Comparison of ENCODE assay signal across 9 mouse cellular contexts in genomic region chr9:44457035-44457742, GRCm38 (mm10). TPM values are rescaled to one million over a fixed set of nuclear protein-coding genes. Genes with fewer than 3 reads are reported as not detected.
A peak's percentile ranks its signal among the peaks of the same experiment; 100 is the strongest.
DNase-seq lines count a peak whose midpoint lies in the region; ATAC-seq and TF ChIP-seq lines count a peak whose summit lies in the region.
"Had no signal": no experiment of that assay in that cellular context is flagged by ENCODE, and none has a peak within 500 bp of the region (broad histone marks: within the 10 kb centered on the region; RNA-seq: fewer than 3 reads in every experiment).

No protein-coding gene starts in this region.

- TF ChIP-seq CTCF in brain, embryonic 14.5 days (IDR thresholded peaks at IDR 0.05; ENCODE audit: borderline replicate concordance, extremely low read depth, insufficient read depth, insufficient read length) = no peak
- TF ChIP-seq CTCF in midbrain, postnatal 0 days (IDR thresholded peaks at IDR 0.05) = no peak

- H3K27ac ChIP-seq in forebrain, embryonic 14.5 days (ENCODE audit: low read depth, low read length) = peak overlapping the region; percentile 91
- peak overlapping the region; percentile 86 for H3K27ac ChIP-seq in midbrain, postnatal 0 days (ENCODE audit: low read depth, low read length)
- H3K27ac ChIP-seq: liver, embryonic 15.5 days had no signal

- H3K9ac ChIP-seq in forebrain, embryonic 14.5 days (ENCODE audit: low read length) = peak overlapping the region; percentile 44; the same call in 1 of the 2 replicates
- peak overlapping the region; percentile 44 for H3K9ac ChIP-seq in midbrain, postnatal 0 days (replicated peaks; ENCODE audit: low read length, poor library complexity, severe bottlenecking)
- H3K9ac ChIP-seq: liver, embryonic 15.5 days had no signal

- intact Hi-C loops in gastrocnemius, postnatal 36 days (cut with DNase I) = no loop called here

- no peaks in the 10 kb centered on the region for H3K36me3 ChIP-seq in forebrain, embryonic 14.5 days (ENCODE audit: control insufficient read depth, insufficient read depth, low read length)
- H3K36me3 ChIP-seq in midbrain, postnatal 0 days (ENCODE audit: insufficient read depth, low read length) = no peaks in the 10 kb centered on the region
- H3K36me3 ChIP-seq: liver, embryonic 15.5 days had no signal

- no peaks in the 10 kb centered on the region for H3K9me3 ChIP-seq in forebrain, embryonic 14.5 days (replicated peaks; ENCODE audit: control insufficient read depth, low read length)
- no peaks in the 10 kb centered on the region for H3K9me3 ChIP-seq in midbrain, postnatal 0 days (ENCODE audit: low read length)
- H3K9me3 ChIP-seq: liver, embryonic 15.5 days had no signal

- H3K27me3 ChIP-seq in forebrain, embryonic 14.5 days (replicated peaks; ENCODE audit: control insufficient read depth, insufficient read depth, low read length) = no peaks in the 10 kb centered on the region
- no peaks in the 10 kb centered on the region for H3K27me3 ChIP-seq in midbrain, postnatal 0 days (ENCODE audit: insufficient read depth, low read length)

- H3K4me3 ChIP-seq in forebrain, embryonic 14.5 days (ENCODE audit: low read depth, low read length) = no peak overlapping the region
- H3K4me3 ChIP-seq in midbrain, postnatal 0 days (ENCODE audit: low read depth, low read length) = peak overlapping the region; percentile 20
- H3K4me3 ChIP-seq: liver, embryonic 15.5 days had no signal

- H3K4me1 ChIP-seq in forebrain, embryonic 14.5 days (ENCODE audit: control insufficient read depth, insufficient read depth, low read length) = peaks cover 25% of the 10 kb centered on the region
- no peaks in the 10 kb centered on the region; the same call in 1 of the 2 replicates for H3K4me1 ChIP-seq in midbrain, postnatal 0 days (ENCODE audit: insufficient read depth, low read length)
- H3K4me1 ChIP-seq: liver, embryonic 15.5 days had no signal

- peak overlapping the region; percentile 42 for H3K4me2 ChIP-seq in forebrain, embryonic 14.5 days (ENCODE audit: low read length)
- peak overlapping the region; percentile 35 for H3K4me2 ChIP-seq in midbrain, postnatal 0 days (ENCODE audit: low read depth, low read length, poor library complexity, severe bottlenecking)
- H3K4me2 ChIP-seq: liver, embryonic 15.5 days had no signal

- DNase-seq in CD4-positive helper T cell, adult 2 months (ENCODE audit: low read depth, low spot score) = peak; percentile 23
- DNase-seq in brain, embryonic 14.5 days (ENCODE audit: low read depth) = peak; percentile 100
- DNase-seq in forebrain, embryonic 14.5 days (ENCODE audit: low spot score) = peak; percentile 99
- DNase-seq in layer of hippocampus, adult 9-11 months = peak; percentile 96
- peak; percentile 98 for DNase-seq in midbrain, postnatal 0 days (ENCODE audit: low spot score)
- no peak for DNase-seq in T-cell, adult 2 months (ENCODE audit: low spot score)
- no peak for DNase-seq in kidney, postnatal 36 days
- no peak for DNase-seq in gastrocnemius, postnatal 36 days

- no peak for TF ChIP-seq POLR2A in brain, embryonic 14.5 days (IDR thresholded peaks at IDR 0.05; ENCODE audit: borderline replicate concordance, extremely low read depth, insufficient read depth, insufficient read length, poor library complexity, severe bottlenecking)

- ATAC-seq in forebrain, embryonic 14.5 days = peak; percentile 97
- peak; percentile 96 for ATAC-seq in midbrain, postnatal 0 days (ENCODE audit: low FRiP score)

- WGBS in forebrain, embryonic 14.5 days = 2% methylated on average over 11 of the region's 11 CpGs
- 3% methylated on average over 11 of the region's 11 CpGs for WGBS in midbrain, postnatal 0 days

RNA-seq across cellular contexts. Expression of gene Upk2, which starts 2.4 kb away (rescaled TPM):
- 0.08 TPM in 1 of 2 replicates, not detected in the other for polyA plus RNA-seq in brain, embryonic 14.5 days (2012; rRNA removed)
- not detected in 2 replicates for polyA plus RNA-seq in forebrain, embryonic 14.5 days (2014; fragmentation: Nextera tagmentation; extraction: Ambion mirVana)
- not detected in 2 replicates for total RNA-seq in midbrain, postnatal 0 days (2014; rRNA removed)
- not detected in 2 replicates for polyA plus RNA-seq in midbrain, postnatal 0 days (2015; fragmentation: Nextera tagmentation; extraction: Ambion mirVana)
- total RNA-seq in gastrocnemius, postnatal 36 days (2021) = not detected
- polyA plus RNA-seq: liver, embryonic 15.5 days had no signal

RNA-seq across cellular contexts. Expression of gene Foxr1, which starts 16.3 kb away (rescaled TPM):
- polyA plus RNA-seq in brain, embryonic 14.5 days (2012; rRNA removed) = not detected in 2 replicates
- not detected in 2 replicates for polyA plus RNA-seq in forebrain, embryonic 14.5 days (2014; fragmentation: Nextera tagmentation; extraction: Ambion mirVana)
- not detected in 2 replicates for total RNA-seq in midbrain, postnatal 0 days (2014; rRNA removed)
- not detected in 2 replicates for polyA plus RNA-seq in midbrain, postnatal 0 days (2015; fragmentation: Nextera tagmentation; extraction: Ambion mirVana)
- not detected for total RNA-seq in gastrocnemius, postnatal 36 days (2021)
- polyA plus RNA-seq: liver, embryonic 15.5 days had no signal

RNA-seq across cellular contexts. Expression of gene Bcl9l, which starts 25.4 kb away (rescaled TPM):
- polyA plus RNA-seq in brain, embryonic 14.5 days (2012; rRNA removed) = 14.4 and 35.5 TPM in 2 replicates
- 9.9 and 13.4 TPM in 2 replicates for polyA plus RNA-seq in forebrain, embryonic 14.5 days (2014; fragmentation: Nextera tagmentation; extraction: Ambion mirVana)
- total RNA-seq in midbrain, postnatal 0 days (2014; rRNA removed) = 42.1 and 61.1 TPM in 2 replicates
- polyA plus RNA-seq in midbrain, postnatal 0 days (2015; fragmentation: Nextera tagmentation; extraction: Ambion mirVana) = 10.0 and 10.4 TPM in 2 replicates
- 10 to 100 TPM; 25.7 to 42.5 TPM for total RNA-seq in gastrocnemius, postnatal 36 days (2021)

RNA-seq across cellular contexts. Expression of gene Ccdc84, which starts 38.8 kb away (rescaled TPM):
- polyA plus RNA-seq in brain, embryonic 14.5 days (2012; rRNA removed) = 47.1 and 59.9 TPM in 2 replicates
- polyA plus RNA-seq in forebrain, embryonic 14.5 days (2014; fragmentation: Nextera tagmentation; extraction: Ambion mirVana) = 21.6 and 25.2 TPM in 2 replicates
- total RNA-seq in midbrain, postnatal 0 days (2014; rRNA removed) = 20.0 and 23.2 TPM in 2 replicates
- polyA plus RNA-seq in midbrain, postnatal 0 days (2015; fragmentation: Nextera tagmentation; extraction: Ambion mirVana) = 30.2 and 36.1 TPM in 2 replicates
- total RNA-seq in gastrocnemius, postnatal 36 days (2021) = 1 to 10 TPM; 5.0 to 5.3 TPM

RNA-seq across cellular contexts. Expression of gene Trappc4, which starts 49.8 kb away (rescaled TPM):
- polyA plus RNA-seq in brain, embryonic 14.5 days (2012; rRNA removed) = 169 and 195 TPM in 2 replicates
- polyA plus RNA-seq in forebrain, embryonic 14.5 days (2014; fragmentation: Nextera tagmentation; extraction: Ambion mirVana) = 327 and 347 TPM in 2 replicates
- 149 and 166 TPM in 2 replicates for total RNA-seq in midbrain, postnatal 0 days (2014; rRNA removed)
- 326 and 327 TPM in 2 replicates for polyA plus RNA-seq in midbrain, postnatal 0 days (2015; fragmentation: Nextera tagmentation; extraction: Ambion mirVana)
- 10 to 100 TPM; 13.2 to 16.1 TPM for total RNA-seq in gastrocnemius, postnatal 36 days (2021)

Comparison
In these comparisons a context has a peak if more than half of its experiments do, and no peak if none do; other contexts are left out.
1. DNase-seq: peak in CD4-positive helper T cell, adult 2 months (single experiment), brain, embryonic 14.5 days (single experiment), forebrain, embryonic 14.5 days (single experiment), layer of hippocampus, adult 9-11 months (single experiment) and midbrain, postnatal 0 days (single experiment); none in T-cell, adult 2 months (single experiment), kidney, postnatal 36 days (0 of 2) and gastrocnemius, postnatal 36 days (0 of 2).